Mouse (Mus musculus) urinary bladder, adult 18-20 months (tissue): ENCODE data around the gene Slc2a4.
A peak's percentile ranks its signal among the peaks of the same experiment; 100 is the strongest.
"Not testable (repeated sequence)": the region's sequence is repeated elsewhere in the genome, so short reads cannot be mapped to it uniquely, and the experiment has no call there.

Experiments
- DNase-seq, 2 experiments: peaks; one replicate each; pipeline ENCODE4 v3.0.0; 2022; ENCODE audit warnings: low spot score in 2 of 2, mixed read lengths in 2 of 2

Slc2a4 gene

DNA sequence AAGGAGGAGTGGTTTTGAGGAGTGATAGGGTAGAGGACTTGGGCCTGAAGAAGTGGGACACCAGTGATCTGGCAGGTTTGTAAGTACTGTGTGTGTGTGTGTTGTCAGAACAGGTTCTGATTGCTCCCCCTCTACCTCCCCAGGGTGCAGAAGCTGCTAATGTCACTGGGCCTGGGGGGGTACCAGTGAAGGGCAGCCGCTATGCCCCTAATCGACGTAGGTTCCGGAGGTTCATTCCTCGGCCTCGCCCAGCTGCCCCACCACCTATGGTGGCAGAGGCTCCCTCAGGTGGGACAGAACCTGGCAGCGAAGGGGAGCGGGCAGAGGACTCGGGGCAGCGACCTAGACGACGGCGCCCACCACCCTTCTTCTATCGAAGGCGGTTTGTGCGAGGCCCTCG is 8.3 kb downstream of the Slc2a4 start:
- no peak for DNase-seq

DNA sequence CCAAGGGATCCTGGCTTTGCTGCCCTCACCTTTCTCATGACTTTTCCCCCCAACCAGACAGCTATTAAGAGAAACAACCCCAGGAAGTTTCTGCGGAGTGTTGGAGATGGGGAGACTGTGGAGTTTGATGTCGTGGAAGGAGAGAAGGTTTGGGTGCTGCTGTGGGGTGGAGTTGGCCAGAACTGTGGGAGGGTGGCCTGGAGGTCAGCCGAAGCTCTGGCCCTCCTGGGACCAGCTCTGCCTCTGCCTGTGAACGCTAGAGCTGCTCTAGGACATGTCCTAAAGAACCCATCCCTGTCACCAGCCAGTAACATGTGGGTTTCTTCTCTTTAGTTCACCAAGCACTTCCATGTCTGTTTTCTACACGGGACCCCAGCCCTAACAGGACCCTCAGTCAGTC is 8.8 kb downstream of the Slc2a4 start:
- no peak for DNase-seq

- no peak for DNase-seq
These were observed 9.5 kb downstream of the Slc2a4 start for GRCm38 (mm10) chr11:69938401-69938979.

DNA sequence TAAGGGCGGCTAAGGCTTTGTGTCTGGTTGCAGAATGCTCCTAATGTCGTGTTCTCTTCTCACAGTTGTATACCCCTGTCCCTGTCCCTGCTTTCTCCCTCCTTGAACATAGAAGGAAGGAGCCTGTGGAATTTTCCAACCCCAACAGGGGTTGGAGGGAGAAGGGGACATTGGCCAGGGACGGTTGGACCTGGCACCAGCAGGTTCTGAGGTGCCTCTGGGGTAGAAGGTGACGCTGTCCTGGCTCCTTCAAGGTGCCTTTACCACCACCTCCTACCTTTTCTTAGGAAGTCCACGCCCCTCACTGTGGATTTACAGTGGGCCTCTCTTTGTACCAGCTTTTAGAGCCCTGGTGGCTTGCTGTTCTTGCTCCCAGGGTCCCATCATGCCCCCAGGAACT is 10.2 kb downstream of the Slc2a4 start:
- no peak for DNase-seq

DNA sequence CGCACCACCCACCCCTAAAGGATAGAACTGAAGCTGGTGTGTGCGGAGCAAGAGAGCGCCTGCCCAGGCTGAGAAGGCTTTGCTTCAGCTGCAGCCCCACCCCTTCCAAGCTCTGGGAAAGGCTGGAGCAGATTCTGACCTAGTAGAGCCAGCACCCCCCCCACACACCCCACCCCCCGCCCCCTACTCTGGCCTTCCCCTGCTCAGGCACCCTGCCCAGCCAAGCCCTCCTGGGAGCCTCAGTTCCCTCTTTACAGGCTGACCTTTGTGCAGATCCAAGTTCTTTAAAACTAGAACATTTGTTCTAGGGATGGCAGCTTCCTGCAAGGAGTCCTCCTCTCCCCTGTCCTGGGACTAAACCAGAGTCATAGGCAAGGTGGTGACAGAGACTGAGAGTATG is 10.6 kb downstream of the Slc2a4 start:
- DNase-seq = no peak

DNA sequence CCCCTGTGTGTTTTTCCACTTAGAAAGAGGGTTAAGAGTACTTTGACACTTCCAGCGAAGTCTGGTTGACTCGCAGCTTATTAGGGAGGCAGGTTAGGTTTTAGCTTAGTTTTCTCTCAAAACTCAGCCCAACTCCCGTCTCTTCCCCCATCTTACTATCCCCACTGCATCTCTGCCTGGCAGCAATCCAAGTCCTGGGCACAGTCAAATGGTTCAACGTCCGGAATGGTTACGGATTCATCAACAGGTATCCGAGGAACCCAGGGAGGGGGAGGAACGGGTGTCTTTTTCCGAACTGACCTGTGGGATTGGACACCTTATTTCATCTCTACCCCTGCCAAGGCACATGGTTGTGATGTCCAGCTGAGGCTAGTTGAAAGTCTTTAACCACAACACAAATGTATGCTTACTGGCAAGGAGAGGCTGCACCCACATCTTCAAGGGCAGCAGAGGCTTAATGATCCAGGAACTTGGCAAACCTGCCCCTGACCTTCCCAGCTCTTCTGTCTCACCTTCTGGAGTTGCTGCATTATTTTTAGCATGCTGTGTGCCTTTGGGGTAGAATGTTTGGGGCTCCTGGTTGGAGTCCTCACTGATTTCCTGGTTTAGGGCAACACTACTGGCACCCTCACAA is 11.2 kb downstream of the Slc2a4 start:
- no peak for DNase-seq

DNA sequence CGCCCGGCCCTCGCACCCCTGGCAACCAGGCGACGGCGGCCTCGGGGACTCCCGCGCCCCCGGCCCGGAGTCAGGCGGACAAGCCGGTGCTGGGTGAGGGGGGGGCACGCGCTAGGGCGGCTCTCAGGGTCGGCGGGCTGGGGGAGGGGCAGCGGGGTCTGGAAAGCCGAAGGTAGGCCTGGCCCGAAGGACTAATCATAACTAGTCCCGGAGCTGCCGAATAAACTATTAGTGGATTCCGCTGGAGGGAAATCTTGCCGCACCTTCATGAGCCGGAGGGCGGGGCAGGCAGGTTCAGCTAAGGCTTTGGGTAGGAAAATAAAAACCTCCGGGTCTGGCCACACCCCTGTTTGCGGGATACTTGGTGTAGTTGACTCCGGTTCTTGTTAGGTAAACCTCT is 11.8 kb downstream of the Slc2a4 start:
- no peak for DNase-seq

DNA sequence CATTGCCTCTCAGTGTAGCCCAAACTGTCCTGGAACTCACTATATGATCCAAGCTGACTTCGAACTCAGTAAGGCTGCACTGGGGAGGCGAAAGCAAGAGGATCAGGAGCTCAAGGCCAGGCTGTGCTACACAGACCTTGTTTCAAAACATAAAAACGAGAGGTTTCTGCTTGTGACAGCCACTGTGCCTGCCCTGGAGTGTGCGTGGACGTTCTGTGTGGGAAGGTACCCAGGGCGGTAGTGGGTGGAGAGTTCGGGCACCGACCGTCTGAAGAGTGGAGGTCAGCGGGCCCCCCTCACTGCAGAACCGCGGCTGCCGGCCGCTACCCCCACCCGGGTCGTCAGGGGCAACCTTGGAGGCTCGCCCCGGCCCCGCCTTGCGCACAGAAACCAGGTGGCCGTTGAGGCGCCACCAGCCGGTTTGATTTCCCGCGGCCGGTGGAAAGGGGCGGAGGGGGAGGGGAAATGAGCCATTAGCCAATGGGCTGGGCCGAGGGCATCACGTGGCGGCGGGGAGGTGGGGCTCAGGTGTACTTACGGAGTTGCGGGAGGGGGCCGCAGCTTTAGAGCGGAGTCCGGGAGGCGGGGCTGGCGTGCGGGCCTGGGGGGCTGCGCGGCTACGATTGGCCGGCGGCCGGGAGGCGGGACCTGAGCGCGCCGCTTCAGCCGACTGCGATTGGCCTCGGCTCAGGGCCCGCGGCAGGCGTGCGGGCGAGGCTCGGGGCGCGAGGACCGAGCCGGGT is 12.7 kb downstream of the Slc2a4 start, which contains the start of gene Ybx2:
Gene Ybx2 (plus strand): TSS at position 660 of the 743 bp plus-strand sequence.
- DNase-seq = peak; percentile 75 to 87

GRCm38 (mm10) chr11:69934681-69935080 is 13.3 kb downstream of the Slc2a4 start:
- DNase-seq = no peak

GRCm38 (mm10) chr11:69934169-69934568 is 13.8 kb downstream of the Slc2a4 start:
- peak; percentile 80 to 92 for DNase-seq

DNA sequence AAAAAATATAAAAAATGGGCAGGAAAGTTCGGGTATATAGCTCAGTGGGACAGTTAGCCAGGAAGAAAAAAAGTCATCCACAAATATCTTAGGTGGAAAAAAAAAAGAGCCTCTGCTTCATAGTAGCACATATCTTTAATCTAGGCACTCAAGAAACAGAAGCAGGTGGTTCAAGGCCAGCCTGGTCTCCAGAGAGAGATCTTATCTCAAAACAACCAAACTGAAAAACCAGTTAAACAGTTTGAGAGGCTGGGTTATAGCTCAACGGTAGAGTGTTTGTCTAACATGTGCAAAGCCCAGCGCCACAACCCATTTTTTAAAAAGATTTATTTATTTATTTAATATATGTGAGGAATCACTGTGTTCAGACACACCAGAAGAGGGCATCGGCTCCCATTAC is 14.9 kb downstream of the Slc2a4 start:
- DNase-seq = no peak

DNA sequence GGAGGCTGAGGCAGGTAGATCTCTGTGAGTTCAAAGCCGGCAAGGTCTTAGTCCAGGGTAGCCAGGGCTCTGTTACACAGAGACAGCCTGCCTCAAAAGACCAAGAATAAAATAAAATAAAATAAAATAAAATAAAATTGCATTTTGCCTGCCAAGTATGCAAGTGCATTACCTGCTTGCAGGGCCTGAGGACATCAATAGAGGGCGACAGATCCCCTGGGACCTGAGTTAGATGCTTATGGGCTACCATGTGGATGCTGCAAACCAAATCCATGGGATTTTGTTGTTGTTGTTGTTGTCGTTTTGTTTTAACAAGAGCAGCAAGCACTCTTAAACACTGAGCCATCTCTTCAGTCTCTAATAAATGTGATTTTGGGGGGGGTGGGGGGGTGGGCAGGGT is 15.7 kb downstream of the Slc2a4 start:
- DNase-seq = no peak

DNA sequence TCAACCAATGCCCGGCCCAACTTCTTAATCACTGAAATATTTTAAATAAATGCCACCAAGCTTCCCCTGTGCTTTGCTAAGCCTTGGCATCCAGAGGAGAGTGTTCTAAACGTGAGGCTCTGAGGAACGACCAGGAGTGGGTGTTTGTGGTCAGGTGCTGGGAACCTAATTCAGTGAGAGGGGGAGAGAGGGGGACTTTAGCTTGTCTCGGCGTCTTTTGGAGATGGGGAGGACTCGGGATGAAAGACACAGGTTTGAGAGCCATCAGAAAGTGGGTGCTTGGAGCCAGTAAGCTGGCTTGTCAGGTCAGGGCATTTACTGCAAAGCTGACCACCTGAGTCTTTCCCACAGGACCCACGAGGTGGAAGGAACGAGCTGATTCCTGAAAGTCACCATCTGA is 16.2 kb downstream of the Slc2a4 start:
- no peak for DNase-seq

- no peak for DNase-seq
These were observed 16.9 kb downstream of the Slc2a4 start for GRCm38 (mm10) chr11:69930967-69931537.

DNA sequence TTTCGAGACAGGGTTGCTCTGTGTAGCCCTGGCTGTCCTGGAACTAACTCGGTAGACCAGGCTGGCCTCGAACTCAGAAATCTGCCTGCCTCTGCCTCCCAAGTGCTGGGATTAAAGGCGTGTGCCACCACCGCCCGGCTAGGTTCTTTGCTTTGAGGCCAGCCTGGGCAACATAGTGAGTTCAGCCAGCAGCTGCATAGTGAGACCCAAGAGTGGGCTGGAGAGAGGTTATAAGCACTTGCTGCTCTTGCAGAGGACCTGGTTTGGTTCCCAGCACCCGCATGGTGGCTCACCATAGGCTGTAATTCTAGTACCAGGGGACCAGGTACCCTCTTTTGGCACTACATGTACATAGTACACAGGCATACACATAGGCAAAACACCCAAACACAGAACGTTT is 17.8 kb downstream of the Slc2a4 start:
- not testable (repeated sequence) for DNase-seq

- no peak for DNase-seq
These were observed 18.3 kb downstream of the Slc2a4 start for GRCm38 (mm10) chr11:69929712-69930111.

DNA sequence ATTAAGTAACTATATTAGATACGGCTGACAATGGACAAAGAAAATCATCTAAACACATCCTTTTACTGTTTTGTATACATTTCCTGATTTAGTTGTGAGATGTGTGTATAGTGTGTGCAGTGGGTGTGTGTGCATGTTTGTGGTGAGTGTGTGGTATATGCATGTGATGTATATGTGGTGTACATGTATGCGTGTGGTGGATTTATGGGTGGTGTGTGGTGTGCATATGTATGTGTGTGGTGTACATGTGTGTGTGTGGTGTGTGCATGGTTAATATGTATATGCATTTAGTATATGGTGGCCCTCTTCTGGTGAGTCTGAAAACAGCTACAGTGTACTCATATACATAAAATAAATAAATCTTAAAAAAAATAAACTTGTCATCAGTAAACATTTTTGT is 20.5 kb downstream of the Slc2a4 start:
- DNase-seq = no peak

GRCm38 (mm10) chr11:69922796-69923195 is 25.2 kb downstream of the Slc2a4 start:
- no peak for DNase-seq

- DNase-seq = no peak
These were observed 25.8 kb downstream of the Slc2a4 start for GRCm38 (mm10) chr11:69922012-69922756.

GRCm38 (mm10) chr11:69921114-69922011 is 26.6 kb downstream of the Slc2a4 start, which contains the start of gene Eif5a:
Gene Eif5a, minus strand, starts transcription at chr11:69921958.
- DNase-seq = peak; percentile 99 to 100
